ENCODE assay signal across 19 mouse cellular contexts in genomic region chr1:186434007-186434406, GRCm38 (mm10).
DNase-seq lines count a peak whose midpoint lies in the region; ATAC-seq and TF ChIP-seq lines count a peak whose summit lies in the region.
"Had no signal": no experiment of that assay in that cellular context is flagged by ENCODE, and none has a peak within 500 bp of the region (broad histone marks: within the 10 kb centered on the region; RNA-seq: fewer than 3 reads in every experiment).

No protein-coding gene starts in this region.

- no peak overlapping the region for H3K9ac ChIP-seq in hindbrain, embryonic 12.5 days
- H3K9ac ChIP-seq in hindbrain, embryonic 16.5 days (ENCODE audit: low read depth, low read length): no peak overlapping the region
- H3K9ac ChIP-seq in midbrain, postnatal 0 days (replicated peaks; ENCODE audit: low read length, poor library complexity, severe bottlenecking): no peak overlapping the region
- H3K9ac ChIP-seq in midbrain, embryonic 16.5 days (ENCODE audit: low read depth, low read length): no peak overlapping the region
- H3K9ac ChIP-seq in forebrain, embryonic 14.5 days (ENCODE audit: low read length): no peak overlapping the region
- H3K9ac ChIP-seq: neural tube, embryonic 15.5 days had no signal

- WGBS in hindbrain, embryonic 12.5 days: 63% methylated on average over 2 of the region's 2 CpGs
- 54% methylated on average over 2 of the region's 2 CpGs for WGBS in hindbrain, embryonic 16.5 days
- 51% methylated on average over 2 of the region's 2 CpGs for WGBS in midbrain, postnatal 0 days
- WGBS in midbrain, embryonic 16.5 days: 53% methylated on average over 2 of the region's 2 CpGs
- 24% methylated on average over 2 of the region's 2 CpGs for WGBS in forebrain, embryonic 14.5 days

- no peak overlapping the region for H3K4me3 ChIP-seq in hindbrain, embryonic 12.5 days
- no peak overlapping the region for H3K4me3 ChIP-seq in hindbrain, embryonic 16.5 days (ENCODE audit: low read length)
- H3K4me3 ChIP-seq in midbrain, postnatal 0 days (ENCODE audit: low read depth, low read length): no peak overlapping the region
- no peak overlapping the region for H3K4me3 ChIP-seq in midbrain, embryonic 16.5 days (ENCODE audit: low read depth, low read length)
- no peak overlapping the region for H3K4me3 ChIP-seq in forebrain, embryonic 14.5 days (ENCODE audit: low read depth, low read length)
- H3K4me3 ChIP-seq: left cerebral cortex, adult 2 months; megakaryocyte, embryonic 14.5 days; neural tube, embryonic 15.5 days had no signal

- DNase-seq in midbrain, postnatal 0 days (ENCODE audit: low spot score): no peak
- DNase-seq in forebrain, embryonic 14.5 days (ENCODE audit: low spot score): peak; percentile 35
- no peak for DNase-seq in adrenal gland, postnatal 14 days
- no peak for DNase-seq in embryo, embryonic 10.5 days (ENCODE audit: low spot score)
- DNase-seq: cerebellum, adult 9-10 months; gastrocnemius, adult 2 months; heart, postnatal 4 days; lung, postnatal 14 days; midbrain, embryonic 14.5 days; thymus, adult 2 months had no signal

- TF ChIP-seq CTCF in midbrain, postnatal 0 days (IDR thresholded peaks at IDR 0.05): no peak

- no peaks in the 10 kb centered on the region for H3K27me3 ChIP-seq in hindbrain, embryonic 12.5 days
- H3K27me3 ChIP-seq in hindbrain, embryonic 16.5 days (replicated peaks; ENCODE audit: control insufficient read depth, insufficient read depth, low read length): no peaks in the 10 kb centered on the region
- no peaks in the 10 kb centered on the region for H3K27me3 ChIP-seq in midbrain, postnatal 0 days (ENCODE audit: insufficient read depth, low read length)
- no peaks in the 10 kb centered on the region for H3K27me3 ChIP-seq in midbrain, embryonic 16.5 days (ENCODE audit: control insufficient read depth, insufficient read depth, low read depth, low read length)
- H3K27me3 ChIP-seq in forebrain, embryonic 14.5 days (replicated peaks; ENCODE audit: control insufficient read depth, insufficient read depth, low read length): no peaks in the 10 kb centered on the region
- H3K27me3 ChIP-seq: megakaryocyte, embryonic 14.5 days; neural tube, embryonic 15.5 days had no signal

- no peaks in the 10 kb centered on the region for H3K36me3 ChIP-seq in hindbrain, embryonic 12.5 days
- no peaks in the 10 kb centered on the region for H3K36me3 ChIP-seq in hindbrain, embryonic 16.5 days (ENCODE audit: control insufficient read depth, insufficient read depth, low read length)
- no peaks in the 10 kb centered on the region for H3K36me3 ChIP-seq in midbrain, postnatal 0 days (ENCODE audit: insufficient read depth, low read length)
- no peaks in the 10 kb centered on the region for H3K36me3 ChIP-seq in midbrain, embryonic 16.5 days (ENCODE audit: control insufficient read depth, insufficient read depth, low read length)
- no peaks in the 10 kb centered on the region for H3K36me3 ChIP-seq in forebrain, embryonic 14.5 days (ENCODE audit: control insufficient read depth, insufficient read depth, low read length)
- H3K36me3 ChIP-seq: neural tube, embryonic 15.5 days had no signal

- peaks cover 15% of the 10 kb centered on the region for H3K4me1 ChIP-seq in hindbrain, embryonic 12.5 days
- H3K4me1 ChIP-seq in hindbrain, embryonic 16.5 days (ENCODE audit: control insufficient read depth, insufficient read depth, low read depth, low read length): peaks cover 8% of the 10 kb centered on the region; the same call in 1 of the 2 replicates
- no peaks in the 10 kb centered on the region; the same call in 1 of the 2 replicates for H3K4me1 ChIP-seq in midbrain, postnatal 0 days (ENCODE audit: insufficient read depth, low read length)
- H3K4me1 ChIP-seq in midbrain, embryonic 16.5 days (ENCODE audit: control insufficient read depth, insufficient read depth, low read length): peaks cover 2% of the 10 kb centered on the region; the same call in 1 of the 2 replicates
- H3K4me1 ChIP-seq in forebrain, embryonic 14.5 days (ENCODE audit: control insufficient read depth, insufficient read depth, low read length): peaks cover 20% of the 10 kb centered on the region; the same call in 1 of the 2 replicates
- H3K4me1 ChIP-seq: megakaryocyte, embryonic 14.5 days had no signal

- peak overlapping the region; percentile 5; the same call in 1 of the 2 replicates for H3K27ac ChIP-seq in hindbrain, embryonic 12.5 days
- no peak overlapping the region for H3K27ac ChIP-seq in hindbrain, embryonic 16.5 days (ENCODE audit: low read depth, low read length)
- H3K27ac ChIP-seq in midbrain, postnatal 0 days (ENCODE audit: low read depth, low read length): 0 out of 2 replicates have a peak overlapping the region, but pooled peaks have one; percentile 26
- H3K27ac ChIP-seq in midbrain, embryonic 16.5 days (ENCODE audit: low read length): no peak overlapping the region
- no peak overlapping the region for H3K27ac ChIP-seq in forebrain, embryonic 14.5 days (ENCODE audit: low read depth, low read length)
- H3K27ac ChIP-seq: gastrocnemius, adult 2 months; kidney, postnatal 0 days; left cerebral cortex, adult 2 months had no signal

- no peak for ATAC-seq in hindbrain, embryonic 12.5 days (ENCODE audit: low FRiP score)
- ATAC-seq in hindbrain, embryonic 16.5 days: no peak
- ATAC-seq in midbrain, postnatal 0 days (ENCODE audit: low FRiP score): no peak
- no peak for ATAC-seq in midbrain, embryonic 16.5 days
- no peak for ATAC-seq in forebrain, embryonic 14.5 days
- ATAC-seq: intestine, embryonic 16.5 days had no signal

- H3K4me2 ChIP-seq in hindbrain, embryonic 12.5 days (replicated peaks): no peak overlapping the region
- no peak overlapping the region for H3K4me2 ChIP-seq in hindbrain, embryonic 16.5 days (ENCODE audit: low read length)
- no peak overlapping the region for H3K4me2 ChIP-seq in midbrain, postnatal 0 days (ENCODE audit: low read depth, low read length, poor library complexity, severe bottlenecking)
- H3K4me2 ChIP-seq in midbrain, embryonic 16.5 days (ENCODE audit: low read length): no peak overlapping the region
- H3K4me2 ChIP-seq in forebrain, embryonic 14.5 days (ENCODE audit: low read length): no peak overlapping the region
- H3K4me2 ChIP-seq: liver, embryonic 11.5 days; neural tube, embryonic 15.5 days had no signal

- H3K9me3 ChIP-seq in hindbrain, embryonic 12.5 days (replicated peaks): no peaks in the 10 kb centered on the region
- no peaks in the 10 kb centered on the region for H3K9me3 ChIP-seq in hindbrain, embryonic 16.5 days (ENCODE audit: control insufficient read depth, low read length)
- H3K9me3 ChIP-seq in midbrain, postnatal 0 days (ENCODE audit: low read length): no peaks in the 10 kb centered on the region
- H3K9me3 ChIP-seq in midbrain, embryonic 16.5 days (replicated peaks; ENCODE audit: control insufficient read depth, low read length, poor library complexity, severe bottlenecking): no peaks in the 10 kb centered on the region
- no peaks in the 10 kb centered on the region for H3K9me3 ChIP-seq in forebrain, embryonic 14.5 days (replicated peaks; ENCODE audit: control insufficient read depth, low read length)
- H3K9me3 ChIP-seq: neural tube, embryonic 15.5 days had no signal

Comparison
In these comparisons a context has a peak if more than half of its experiments do, and no peak if none do; other contexts are left out.
1. H3K27ac ChIP-seq: peak in hindbrain, embryonic 12.5 days (single experiment) and midbrain, postnatal 0 days (single experiment); none in hindbrain, embryonic 16.5 days (single experiment), midbrain, embryonic 16.5 days (single experiment) and forebrain, embryonic 14.5 days (single experiment).